Mouse (Mus musculus): Measurements from ENCODE around the gene Plb1.

- no peak for TF ChIP-seq CTCF (conservative IDR thresholded peaks at IDR 0.05 in 1 of 2, IDR thresholded peaks at IDR 0.05 in 1 of 2; ENCODE audit: low read depth in 2 of 2, low read length in 2 of 2)
- no peak for TF ChIP-seq SIN3A (IDR thresholded peaks at IDR 0.05; ENCODE audit: low read length)
- no peak for TF ChIP-seq MAX (IDR thresholded peaks at IDR 0.05; ENCODE audit: low read length)
- no peak for TF ChIP-seq POLR2A (IDR thresholded peaks at IDR 0.05; ENCODE audit: low read depth, low read length)
- TF ChIP-seq NRF1 (IDR thresholded peaks at IDR 0.05; ENCODE audit: low read depth, low read length): no peak
- no peak for TF ChIP-seq ELF1 (IDR thresholded peaks at IDR 0.05; ENCODE audit: low read depth, low read length)
- peak; percentile 75 for TF ChIP-seq EP300 (IDR thresholded peaks at IDR 0.05; ENCODE audit: low read length)
- TF ChIP-seq BHLHE40 (IDR thresholded peaks at IDR 0.05; ENCODE audit: low read depth, low read length): no peak
- no peak for TF ChIP-seq USF2 (conservative IDR thresholded peaks at IDR 0.05; ENCODE audit: low read depth, low read length)
- TF ChIP-seq MYC (IDR thresholded peaks at IDR 0.05; ENCODE audit: low read depth, low read length): no peak
- TF ChIP-seq CHD1 (IDR thresholded peaks at IDR 0.05; ENCODE audit: low read depth, low read length): no peak
Observed at GRCm38 (mm10) chr5:32413569-32413968, 181.1 kb downstream of the Plb1 start.
